Mouse (Mus musculus): ENCODE measurements around the gene Ctnnd2. TPM values are rescaled to one million over a fixed set of nuclear protein-coding genes. Genes with fewer than 3 reads are reported as not detected.

Ctnnd2 gene
- polyA plus RNA-seq, 1 experiment from 2014 or later = 0.16 TPM

DNA sequence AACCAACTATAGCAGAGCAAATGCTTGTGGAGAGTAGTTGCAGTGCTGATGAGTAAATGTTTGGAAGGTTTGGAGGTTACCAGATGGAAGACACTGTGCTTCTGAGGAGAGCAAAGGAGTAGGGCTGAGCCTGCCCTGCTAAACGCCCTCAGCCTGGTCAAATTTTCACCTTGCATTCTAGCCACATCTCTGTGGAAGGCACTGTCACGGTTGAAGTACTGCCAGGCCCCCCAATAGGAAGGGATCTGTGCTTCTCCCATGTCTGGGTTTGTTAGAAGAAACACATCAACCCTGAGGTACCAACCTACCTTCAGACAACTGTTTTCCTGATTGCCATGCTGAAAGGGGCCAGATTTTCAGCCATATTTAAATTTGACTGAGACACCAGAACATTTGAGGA lies 585.6 kb downstream of the Ctnnd2 start:
- Histone ChIP-seq H3K36me3 (no peaks in the 10 kb centered on the region), H3K4me3 (replicated peaks) (no peak overlapping the region), H3K9ac (no peak overlapping the region), H3K4me2 (no peak overlapping the region), H3K27ac (no peak overlapping the region), H3K27me3 (no peaks in the 10 kb centered on the region), H3K4me1 (replicated peaks) (no peaks in the 10 kb centered on the region), H3K9me3 (replicated peaks) (0 out of 2 replicates have a peak, but pooled peaks cover 4% of the 10 kb centered on the region)
- ATAC-seq (ENCODE audit: low read depth) = no peak
- WGBS (ENCODE audit: insufficient replicate concordance) = 42% methylated on average over 2 of the region's 2 CpGs
- no peak for DNase-seq

DNA sequence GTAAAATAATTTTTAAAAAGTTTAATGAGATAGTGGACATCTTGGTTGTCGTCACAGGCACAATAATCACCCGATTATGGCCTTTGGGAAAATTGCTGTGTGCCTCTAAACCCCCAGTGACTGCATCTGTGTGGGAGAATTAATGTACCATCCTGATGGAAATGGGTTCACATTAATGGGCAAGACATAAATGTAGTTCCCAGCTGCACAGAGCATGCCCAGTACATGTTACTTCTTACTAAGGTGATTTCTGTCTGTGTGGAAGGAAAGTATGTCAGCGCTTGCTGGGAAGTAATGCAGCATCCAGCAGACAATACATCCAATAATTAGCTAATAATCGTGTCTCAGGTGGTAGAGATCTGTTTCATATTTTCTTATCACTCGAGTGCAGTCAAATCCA lies 589.8 kb downstream of the Ctnnd2 start:
- Histone ChIP-seq H3K9ac (no peak overlapping the region), H3K36me3 (no peaks in the 10 kb centered on the region), H3K4me3 (replicated peaks) (no peak overlapping the region), H3K27me3 (no peaks in the 10 kb centered on the region), H3K9me3 (replicated peaks) (0 out of 2 replicates have a peak, but pooled peaks cover 4% of the 10 kb centered on the region), H3K27ac (no peak overlapping the region), H3K4me1 (replicated peaks) (no peaks in the 10 kb centered on the region), H3K4me2 (no peak overlapping the region)
- DNase-seq (no peak), ATAC-seq (ENCODE audit: low read depth) (no peak)
- WGBS (ENCODE audit: insufficient replicate concordance) = 52% methylated on average over 5 of the region's 5 CpGs

DNA sequence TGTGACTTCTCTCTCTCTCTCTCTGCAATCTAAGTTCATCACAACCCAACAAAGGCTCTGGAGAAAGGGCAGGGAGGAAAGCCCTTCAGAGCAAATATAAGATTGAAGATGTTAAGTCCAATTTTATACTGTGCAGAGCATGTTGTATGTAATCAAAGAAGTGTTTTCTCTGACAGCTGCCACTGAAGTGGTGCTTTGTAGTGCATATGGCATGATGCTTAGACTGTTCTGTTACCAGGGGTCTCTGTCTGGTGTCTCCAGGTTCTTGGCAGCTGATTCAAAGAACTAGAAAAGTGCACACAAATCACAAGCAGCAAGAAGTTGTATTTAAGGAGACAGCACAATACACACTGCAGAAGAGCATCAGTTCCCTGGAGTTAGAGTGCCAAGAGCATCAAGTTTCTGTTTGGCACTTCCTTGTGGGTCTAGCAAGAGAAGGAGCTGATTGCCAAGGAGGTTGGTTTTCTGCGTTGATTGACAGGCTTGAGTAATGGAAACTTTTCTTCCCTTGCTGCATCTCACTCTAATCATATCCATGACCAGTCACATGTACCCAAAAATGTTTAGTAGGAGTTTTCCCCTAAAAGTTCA lies 590.4 kb downstream of the Ctnnd2 start:
- H3K27ac ChIP-seq = no peak overlapping the region
- no peak overlapping the region for H3K4me3 ChIP-seq (replicated peaks)
- H3K9ac ChIP-seq = no peak overlapping the region
- ATAC-seq (ENCODE audit: low read depth) = no peak
- WGBS (ENCODE audit: insufficient replicate concordance) = 59% methylated on average over 1 of the region's 1 CpGs
- H3K4me1 ChIP-seq (replicated peaks) = no peaks in the 10 kb centered on the region
- no peaks in the 10 kb centered on the region for H3K27me3 ChIP-seq
- no peaks in the 10 kb centered on the region for H3K36me3 ChIP-seq
- DNase-seq = no peak
- no peak overlapping the region for H3K4me2 ChIP-seq
- 0 out of 2 replicates have a peak, but pooled peaks cover under 1% of the 10 kb centered on the region for H3K9me3 ChIP-seq (replicated peaks)

DNA sequence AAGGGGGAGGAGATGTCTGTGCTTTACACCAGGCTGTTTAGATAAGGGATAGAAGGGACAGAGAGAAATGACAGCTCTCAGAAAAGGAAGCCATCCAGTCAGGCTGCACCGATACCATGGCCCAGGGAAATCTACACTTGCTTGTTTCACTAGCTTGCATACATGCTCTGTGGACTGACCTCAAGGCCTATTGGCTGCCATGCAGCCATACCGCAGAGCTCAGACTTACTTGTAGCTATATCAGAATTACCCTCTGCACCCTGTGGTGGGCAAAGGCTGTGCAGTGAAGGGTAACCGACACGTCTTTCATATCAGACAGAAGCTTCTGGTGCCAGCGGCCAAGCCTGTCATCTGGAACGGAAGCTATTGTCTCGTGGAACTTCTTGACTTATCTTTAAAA lies 604.5 kb downstream of the Ctnnd2 start:
- H3K9me3 ChIP-seq (replicated peaks) = no peaks in the 10 kb centered on the region
- ATAC-seq (ENCODE audit: low read depth) (no peak), DNase-seq (no peak)
- H3K4me3 ChIP-seq (replicated peaks) = no peak overlapping the region
- no peaks in the 10 kb centered on the region for H3K36me3 ChIP-seq
- no peak overlapping the region for H3K27ac ChIP-seq
- no peak overlapping the region for H3K4me2 ChIP-seq
- 73% methylated on average over 7 of the region's 7 CpGs for WGBS (ENCODE audit: insufficient replicate concordance)
- no peak overlapping the region for H3K9ac ChIP-seq
- no peaks in the 10 kb centered on the region for H3K4me1 ChIP-seq (replicated peaks)
- H3K27me3 ChIP-seq = no peaks in the 10 kb centered on the region

DNA sequence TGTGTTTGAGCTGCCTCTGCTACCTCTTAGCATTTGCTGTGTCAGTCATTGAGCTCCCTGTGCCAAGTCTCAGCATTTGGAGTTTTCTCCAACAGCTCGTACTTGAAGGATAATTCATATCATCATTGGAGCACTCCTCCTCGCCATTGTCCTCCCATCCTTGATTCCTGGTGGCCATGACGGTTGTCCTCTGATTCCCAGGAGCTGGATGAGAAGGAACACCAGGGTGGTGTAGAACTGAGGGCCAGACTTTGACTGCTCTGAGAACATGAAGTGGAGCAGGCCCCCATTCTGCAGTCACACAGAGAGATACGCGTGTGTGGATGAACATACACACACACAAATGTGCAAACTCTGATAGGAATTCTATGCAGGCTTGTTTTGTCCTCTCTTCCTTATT lies 605.4 kb downstream of the Ctnnd2 start:
- ATAC-seq (ENCODE audit: low read depth) (no peak), DNase-seq (no peak)
- Histone ChIP-seq H3K27me3 (no peaks in the 10 kb centered on the region), H3K4me2 (no peak overlapping the region), H3K9ac (no peak overlapping the region), H3K4me1 (replicated peaks) (no peaks in the 10 kb centered on the region), H3K9me3 (replicated peaks) (no peaks in the 10 kb centered on the region), H3K36me3 (no peaks in the 10 kb centered on the region), H3K4me3 (replicated peaks) (no peak overlapping the region), H3K27ac (no peak overlapping the region)
- 77% methylated on average over 5 of the region's 5 CpGs for WGBS (ENCODE audit: insufficient replicate concordance)

DNA sequence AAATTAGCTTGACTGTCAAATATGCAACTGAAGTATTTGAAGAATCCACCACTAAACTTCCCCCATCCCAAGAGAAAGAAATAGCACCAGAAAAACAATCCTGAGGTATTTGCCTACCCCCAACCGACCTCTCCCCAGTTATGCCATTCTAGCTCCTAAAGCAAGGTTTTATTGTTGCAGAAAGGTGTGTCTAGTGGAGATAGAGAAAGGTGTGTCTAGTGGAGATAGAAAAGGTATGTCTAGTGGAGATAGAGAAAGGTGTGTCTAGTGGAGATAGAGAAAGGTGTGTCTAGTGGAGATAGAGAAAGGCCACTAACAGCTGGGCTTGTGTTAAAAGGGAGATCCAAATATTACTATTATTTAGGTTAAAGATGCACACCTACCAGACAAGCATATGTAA lies 607.5 kb downstream of the Ctnnd2 start:
- Histone ChIP-seq H3K27me3 (no peaks in the 10 kb centered on the region), H3K4me1 (replicated peaks) (no peaks in the 10 kb centered on the region), H3K9ac (no peak overlapping the region), H3K4me3 (replicated peaks) (no peak overlapping the region), H3K9me3 (replicated peaks) (no peaks in the 10 kb centered on the region), H3K36me3 (no peaks in the 10 kb centered on the region), H3K4me2 (no peak overlapping the region), H3K27ac (no peak overlapping the region)
- DNase-seq (no peak), ATAC-seq (ENCODE audit: low read depth) (no peak)
- WGBS (ENCODE audit: insufficient replicate concordance) = 64% methylated on average over 1 of the region's 1 CpGs

DNA sequence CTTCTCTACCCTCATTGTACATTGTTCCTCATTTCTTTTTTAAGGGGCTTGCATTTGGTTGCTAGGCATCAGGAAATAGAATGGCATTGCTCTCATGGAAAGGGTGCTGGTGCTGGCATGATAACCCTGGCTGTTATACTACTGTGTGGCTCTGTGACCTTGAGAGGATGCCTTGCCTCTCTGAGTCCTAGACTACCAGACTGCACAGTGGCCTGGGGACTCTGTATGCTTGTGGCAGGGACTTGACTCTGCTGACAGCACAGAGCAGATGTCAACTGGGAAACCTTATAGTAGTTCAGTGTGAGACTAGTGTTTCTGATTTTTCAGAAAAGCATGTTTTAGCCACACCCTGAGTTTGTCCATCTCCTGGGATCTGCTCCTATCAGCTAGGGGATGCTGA lies 608.6 kb downstream of the Ctnnd2 start:
- no peak for ATAC-seq (ENCODE audit: low read depth)
- no peak for DNase-seq
- Histone ChIP-seq H3K4me2 (no peak overlapping the region), H3K36me3 (no peaks in the 10 kb centered on the region), H3K9me3 (replicated peaks) (no peaks in the 10 kb centered on the region), H3K27ac (no peak overlapping the region), H3K27me3 (no peaks in the 10 kb centered on the region), H3K9ac (no peak overlapping the region), H3K4me1 (replicated peaks) (no peaks in the 10 kb centered on the region), H3K4me3 (replicated peaks) (no peak overlapping the region)

DNA sequence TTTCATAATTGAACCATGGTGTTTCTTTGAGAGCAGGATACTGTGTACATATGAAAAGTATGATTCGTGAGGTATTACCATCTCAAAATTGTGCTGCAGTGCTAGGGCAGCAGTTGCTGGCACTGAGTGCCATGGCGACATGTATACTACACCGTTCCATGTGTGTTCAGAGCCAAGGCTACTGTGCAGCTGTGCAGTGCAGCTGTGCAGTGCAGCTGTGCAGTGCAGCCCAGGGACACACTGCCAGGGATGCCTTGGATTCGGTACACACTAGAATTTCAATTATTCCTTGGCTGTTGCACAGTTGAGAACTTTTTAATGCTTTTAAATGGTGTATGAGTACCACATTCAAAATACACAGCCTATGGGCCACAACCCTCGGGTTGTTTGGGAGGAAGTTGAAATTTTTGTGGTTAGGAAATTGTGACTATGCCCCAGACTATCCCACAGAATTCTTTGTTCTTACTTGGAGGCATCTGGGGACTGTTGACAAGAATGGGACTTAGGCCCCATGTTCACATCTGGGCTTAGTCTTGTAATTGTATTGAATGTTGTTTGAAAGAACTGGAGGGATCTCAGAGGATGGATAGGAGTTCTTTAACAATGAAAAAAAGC lies 613.4 kb downstream of the Ctnnd2 start:
- H3K36me3 ChIP-seq = no peaks in the 10 kb centered on the region
- H3K9ac ChIP-seq = no peak overlapping the region
- no peaks in the 10 kb centered on the region for H3K4me1 ChIP-seq (replicated peaks)
- WGBS (ENCODE audit: insufficient replicate concordance) = 49% methylated on average over 5 of the region's 5 CpGs
- DNase-seq = no peak
- H3K27ac ChIP-seq = no peak overlapping the region
- no peak for ATAC-seq (ENCODE audit: low read depth)
- H3K9me3 ChIP-seq (replicated peaks) = no peaks in the 10 kb centered on the region; the same call in 1 of the 2 replicates
- no peaks in the 10 kb centered on the region for H3K27me3 ChIP-seq
- H3K4me2 ChIP-seq = no peak overlapping the region
- H3K4me3 ChIP-seq (replicated peaks) = no peak overlapping the region

DNA sequence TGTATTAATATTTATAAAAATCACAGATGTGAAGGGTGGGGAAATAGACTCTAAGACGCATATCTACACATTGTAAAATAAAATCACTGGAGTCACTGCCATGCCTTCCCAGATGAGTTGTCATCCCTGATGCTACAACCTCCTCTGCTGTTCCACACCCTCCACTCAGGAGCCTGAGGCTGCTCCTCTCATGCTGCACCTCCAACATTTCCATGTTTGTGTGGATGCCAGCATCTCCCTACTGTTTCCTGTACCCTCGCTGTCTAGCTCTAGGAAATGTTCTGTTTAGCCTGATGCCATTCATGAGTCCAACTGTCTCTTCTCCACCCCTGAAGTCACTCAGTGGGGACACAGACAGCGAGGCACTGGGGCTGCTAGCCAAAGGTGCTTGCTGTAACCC lies 620.9 kb downstream of the Ctnnd2 start:
- H3K27ac ChIP-seq = no peak overlapping the region
- no peak for DNase-seq
- no peak for ATAC-seq (ENCODE audit: low read depth)
- no peaks in the 10 kb centered on the region for H3K27me3 ChIP-seq
- no peaks in the 10 kb centered on the region; the same call in 1 of the 2 replicates for H3K9me3 ChIP-seq (replicated peaks)
- 56% methylated on average over 3 of the region's 3 CpGs for WGBS (ENCODE audit: insufficient replicate concordance)
- no peaks in the 10 kb centered on the region for H3K36me3 ChIP-seq
- H3K4me2 ChIP-seq = no peak overlapping the region
- no peak overlapping the region for H3K4me3 ChIP-seq (replicated peaks)
- H3K4me1 ChIP-seq (replicated peaks) = no peaks in the 10 kb centered on the region
- H3K9ac ChIP-seq = no peak overlapping the region

DNA sequence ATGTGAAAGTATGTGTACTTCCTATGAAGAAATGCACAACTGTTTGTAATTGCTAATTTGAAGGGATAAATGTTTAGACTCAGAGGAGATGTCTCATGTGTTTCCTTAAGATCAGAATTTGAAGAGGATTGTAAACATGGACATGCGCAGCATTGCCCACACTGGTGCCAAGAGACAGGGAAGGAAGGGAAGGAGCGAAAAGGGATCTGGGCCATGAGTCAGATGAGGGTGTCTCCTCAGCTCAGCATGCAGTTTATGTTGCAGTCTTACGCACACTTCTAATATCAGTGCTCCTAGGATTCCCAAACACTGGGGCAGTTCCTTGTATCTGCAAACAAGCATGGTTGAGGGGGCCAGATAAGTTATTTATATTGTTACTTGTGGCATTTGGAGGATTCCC lies 623.3 kb downstream of the Ctnnd2 start:
- Histone ChIP-seq H3K9me3 (replicated peaks) (no peaks in the 10 kb centered on the region), H3K36me3 (no peaks in the 10 kb centered on the region), H3K4me3 (replicated peaks) (no peak overlapping the region), H3K27me3 (no peaks in the 10 kb centered on the region), H3K4me2 (no peak overlapping the region), H3K27ac (no peak overlapping the region), H3K9ac (no peak overlapping the region), H3K4me1 (replicated peaks) (no peaks in the 10 kb centered on the region)
- ATAC-seq (ENCODE audit: low read depth) (no peak), DNase-seq (no peak)
- 75% methylated on average over 3 of the region's 3 CpGs for WGBS (ENCODE audit: insufficient replicate concordance)

DNA sequence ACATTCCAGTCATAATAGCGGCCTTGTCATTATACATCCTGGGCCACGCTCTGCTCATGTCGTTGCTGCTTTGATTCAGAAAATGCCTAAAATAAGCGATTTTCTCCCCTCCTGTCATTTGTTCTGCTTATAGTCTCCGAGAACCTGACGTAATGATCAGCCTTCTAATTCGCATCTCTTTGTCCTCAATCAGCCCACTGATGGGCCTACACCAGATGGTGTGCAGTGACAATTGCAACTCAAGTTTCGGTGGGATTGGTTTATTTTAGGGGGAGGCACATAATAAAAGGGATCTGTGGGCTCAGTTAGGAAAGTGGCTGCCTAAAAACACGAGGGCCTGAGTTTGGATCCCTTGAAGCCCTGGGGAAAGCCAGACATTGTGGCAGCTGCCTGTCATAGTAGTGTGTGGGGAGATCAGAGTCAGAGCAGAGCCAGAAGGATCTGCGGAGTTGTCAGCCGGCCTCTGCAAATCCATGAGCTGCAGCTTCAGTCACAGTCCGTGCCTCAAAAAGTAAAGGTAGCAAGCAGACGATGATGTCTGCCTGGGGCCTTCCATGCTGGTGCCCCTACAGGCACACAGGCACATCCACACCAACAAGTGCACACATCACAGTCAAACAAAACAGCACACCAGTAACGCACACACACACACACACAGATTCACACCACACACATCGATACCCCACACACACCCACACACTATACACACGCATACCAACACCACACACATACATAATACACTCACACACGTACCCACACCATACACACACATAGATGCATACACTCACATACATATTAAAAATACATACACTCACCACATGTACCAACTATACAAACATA lies 655.3 kb downstream of the Ctnnd2 start:
- H3K4me1 ChIP-seq (replicated peaks) = no peaks in the 10 kb centered on the region
- H3K9ac ChIP-seq = no peak overlapping the region
- no peak overlapping the region for H3K27ac ChIP-seq
- H3K9me3 ChIP-seq (replicated peaks) = no peaks in the 10 kb centered on the region
- no peak overlapping the region for H3K4me3 ChIP-seq (replicated peaks)
- WGBS (ENCODE audit: insufficient replicate concordance) = 73% methylated on average over 17 of the region's 17 CpGs
- DNase-seq = no peak
- no peak overlapping the region for H3K4me2 ChIP-seq
- no peak for ATAC-seq (ENCODE audit: low read depth)
- H3K27me3 ChIP-seq = no peaks in the 10 kb centered on the region
- H3K36me3 ChIP-seq = no peaks in the 10 kb centered on the region

All from liver, embryonic 13.5 days (tissue).